Mouse (Mus musculus) urinary bladder, postnatal 4 days (tissue): ENCODE data around the gene Psmd3.
"Not testable (repeated sequence)": the region's sequence is repeated elsewhere in the genome, so short reads cannot be mapped to it uniquely, and the experiment has no call there.

Experiments
- DNase-seq, 2 experiments: peaks; one replicate each; pipeline ENCODE4 v3.0.0; 2021 to 2022; ENCODE audit warnings: low spot score in 2 of 2

Psmd3 gene

GRCm38 (mm10) chr11:98688009-98688408 is 5.7 kb downstream of the Psmd3 start:
- no peak for DNase-seq

- no peak for DNase-seq
Measured at GRCm38 (mm10) chr11:98693201-98693600, 10.8 kb downstream of the Psmd3 start.

- no peak for DNase-seq
Measured at GRCm38 (mm10) chr11:98693746-98694145, 11.4 kb downstream of the Psmd3 start.

- DNase-seq = no peak
Measured at GRCm38 (mm10) chr11:98694301-98694700, 11.9 kb downstream of the Psmd3 start.

- DNase-seq = no peak
Measured at GRCm38 (mm10) chr11:98695408-98695807, 13.1 kb downstream of the Psmd3 start.

- no peak for DNase-seq
Measured at GRCm38 (mm10) chr11:98696454-98697216, 14.3 kb downstream of the Psmd3 start.

- no peak for DNase-seq
Measured at GRCm38 (mm10) chr11:98697225-98697624, 14.9 kb downstream of the Psmd3 start.

- DNase-seq = no peak
Measured at GRCm38 (mm10) chr11:98698849-98699640, 16.7 kb downstream of the Psmd3 start.

GRCm38 (mm10) chr11:98699911-98700310 is 17.6 kb downstream of the Psmd3 start:
- peak; percentile 66 to 79 for DNase-seq

- no peak for DNase-seq
Measured at GRCm38 (mm10) chr11:98701213-98701670, 18.9 kb downstream of the Psmd3 start, which contains the start of gene Csf3. TSS of gene Csf3 (plus strand) at chr11:98701263.

- no peak for DNase-seq
Measured at GRCm38 (mm10) chr11:98702323-98702722, 20.0 kb downstream of the Psmd3 start.

GRCm38 (mm10) chr11:98705021-98705420 is 22.7 kb downstream of the Psmd3 start:
- DNase-seq = no peak

GRCm38 (mm10) chr11:98707401-98708281 is 25.3 kb downstream of the Psmd3 start:
- peak; percentile 68 to 73 for DNase-seq

- DNase-seq = no peak
Measured at GRCm38 (mm10) chr11:98708282-98708956, 26.1 kb downstream of the Psmd3 start.

- DNase-seq = peak; percentile 58 to 73
Measured at GRCm38 (mm10) chr11:98709001-98709741, 26.8 kb downstream of the Psmd3 start.

- DNase-seq = peak; percentile 69 to 86
Measured at GRCm38 (mm10) chr11:98710416-98711045, 28.2 kb downstream of the Psmd3 start.

GRCm38 (mm10) chr11:98711046-98711434 is 28.7 kb downstream of the Psmd3 start:
- no peak for DNase-seq

GRCm38 (mm10) chr11:98712009-98712408 is 29.7 kb downstream of the Psmd3 start:
- DNase-seq = not testable (repeated sequence)

- no peak for DNase-seq
Measured at GRCm38 (mm10) chr11:98713703-98714102, 31.3 kb downstream of the Psmd3 start.

- DNase-seq = no peak
Measured at GRCm38 (mm10) chr11:98715946-98716345, 33.6 kb downstream of the Psmd3 start.
